Mouse (Mus musculus) E14TG2a.4 (cell line): Measurements from ENCODE around the gene Wbp1l.

Experiments used
- H3K27me3 ChIP-seq: 2 replicates; pipeline ENCODE4 v1.6.1; 2014; ENCODE audit warnings: low read length, control low read depth; ENCODE audit not compliant: insufficient read depth
- H3K36me3 ChIP-seq: 2 replicates; pipeline ENCODE4 v1.6.1; 2014; ENCODE audit warnings: low read length, control low read depth; ENCODE audit not compliant: insufficient read depth
- H3K4me1 ChIP-seq: replicated peaks from 2 replicates; pipeline ENCODE4 v1.6.1; 2014; ENCODE audit warnings: low read depth, low read length, control low read depth
- H3K4me3 ChIP-seq: replicated peaks from 2 replicates; pipeline ENCODE4 v1.5.1; 2014; ENCODE audit warnings: mild to moderate bottlenecking, low read length
- H3K9me3 ChIP-seq: 2 replicates; pipeline ENCODE4 v1.6.1; 2014; ENCODE audit warnings: low read length, control low read depth
- CTCF ChIP-seq: conservative IDR thresholded peaks from 2 replicates; pipeline ENCODE4 v1.5.1; 2014; ENCODE audit warnings: low read length
- NANOG ChIP-seq: IDR thresholded peaks from 2 replicates; pipeline ENCODE4 v1.6.1; 2014; ENCODE audit warnings: borderline replicate concordance, low read length, mixed read lengths
- POU5F1 ChIP-seq: IDR thresholded peaks from 2 replicates; pipeline ENCODE4 v1.6.1; 2014; ENCODE audit warnings: low read length, borderline replicate concordance

Wbp1l gene

GRCm38 (mm10) chr19:46668263-46668662 is 69.4 kb downstream of the Wbp1l start:
- TF ChIP-seq NANOG (no peak), POU5F1 (no peak), CTCF (no peak)
- peaks cover 9% of the 10 kb centered on the region for H3K4me1 ChIP-seq

GRCm38 (mm10) chr19:46669802-46670201 is 70.9 kb downstream of the Wbp1l start:
- TF ChIP-seq POU5F1 (no peak), CTCF (no peak), NANOG (no peak)
- Histone ChIP-seq H3K4me1 (peaks cover 9% of the 10 kb centered on the region), H3K27me3 (peaks cover 19% of the 10 kb centered on the region), H3K4me3 (no peak overlapping the region), H3K9me3 (no peaks in the 10 kb centered on the region), H3K36me3 (no peaks in the 10 kb centered on the region)

More at GRCm38 (mm10) chr19:46668263-46668662, 69.4 kb downstream of the Wbp1l start:
- H3K9me3 ChIP-seq: no peaks in the 10 kb centered on the region
- no peak overlapping the region for H3K4me3 ChIP-seq
- H3K27me3 ChIP-seq: peaks cover 22% of the 10 kb centered on the region
- no peaks in the 10 kb centered on the region for H3K36me3 ChIP-seq

- TF ChIP-seq NANOG (no peak), CTCF (peak; percentile 49), POU5F1 (no peak)
- Histone ChIP-seq H3K9me3 (no peaks in the 10 kb centered on the region), H3K27me3 (peaks cover 19% of the 10 kb centered on the region), H3K4me1 (peaks cover 9% of the 10 kb centered on the region), H3K36me3 (no peaks in the 10 kb centered on the region), H3K4me3 (no peak overlapping the region)
Observed at GRCm38 (mm10) chr19:46670691-46671090, 71.8 kb downstream of the Wbp1l start.

- no peaks in the 10 kb centered on the region for H3K9me3 ChIP-seq
- H3K4me1 ChIP-seq: 0 out of 2 replicates have a peak, but pooled peaks cover under 1% of the 10 kb centered on the region
- H3K4me3 ChIP-seq: no peak within 1 kb of the TSS
- TF ChIP-seq CTCF (no peak), POU5F1 (no peak), NANOG (no peak)
- H3K27me3 ChIP-seq: peaks cover 19% of the 10 kb centered on the region
- no peaks in the 10 kb centered on the region for H3K36me3 ChIP-seq
Observed at GRCm38 (mm10) chr19:46672766-46673418, 74.0 kb downstream of the Wbp1l start, which contains the start of gene Cyp17a1. Cyp17a1 (minus strand) TSS chr19:46673172.

GRCm38 (mm10) chr19:46675641-46676040 is 76.8 kb downstream of the Wbp1l start:
- H3K36me3 ChIP-seq: no peaks in the 10 kb centered on the region
- H3K9me3 ChIP-seq: no peaks in the 10 kb centered on the region
- H3K4me1 ChIP-seq: no peaks in the 10 kb centered on the region
- H3K27me3 ChIP-seq: peaks cover 25% of the 10 kb centered on the region
- TF ChIP-seq POU5F1: no peak
- no peak for TF ChIP-seq NANOG
- TF ChIP-seq CTCF: no peak
- no peak overlapping the region for H3K4me3 ChIP-seq

GRCm38 (mm10) chr19:46679720-46680383 is 81.0 kb downstream of the Wbp1l start:
- Histone ChIP-seq H3K9me3 (no peaks in the 10 kb centered on the region), H3K36me3 (no peaks in the 10 kb centered on the region), H3K4me1 (no peaks in the 10 kb centered on the region), H3K4me3 (no peak overlapping the region), H3K27me3 (peaks cover 14% of the 10 kb centered on the region; the same call in 1 of the 2 replicates)
- TF ChIP-seq CTCF: no peak
- TF ChIP-seq POU5F1: no peak
- no peak for TF ChIP-seq NANOG

GRCm38 (mm10) chr19:46689460-46690372 is 90.8 kb downstream of the Wbp1l start, which contains the start of gene Borcs7:
Borcs7 (plus strand) TSS chr19:46689906.
- no peaks in the 10 kb centered on the region for H3K36me3 ChIP-seq
- no peak for TF ChIP-seq NANOG
- no peak for TF ChIP-seq POU5F1
- TF ChIP-seq CTCF: no peak
- no peaks in the 10 kb centered on the region for H3K9me3 ChIP-seq
- H3K4me3 ChIP-seq: peak within 1 kb of the TSS; percentile 89
- no peaks in the 10 kb centered on the region for H3K27me3 ChIP-seq
- peaks cover 32% of the 10 kb centered on the region for H3K4me1 ChIP-seq

- no peaks in the 10 kb centered on the region for H3K36me3 ChIP-seq
- TF ChIP-seq NANOG (no peak), CTCF (no peak), POU5F1 (no peak)
Observed at GRCm38 (mm10) chr19:46690387-46690786, 91.5 kb downstream of the Wbp1l start.

More at GRCm38 (mm10) chr19:46690387-46690786, 91.5 kb downstream of the Wbp1l start:
- Histone ChIP-seq H3K9me3 (no peaks in the 10 kb centered on the region), H3K27me3 (no peaks in the 10 kb centered on the region), H3K4me1 (peaks cover 32% of the 10 kb centered on the region), H3K4me3 (peak overlapping the region; percentile 89)
